Mouse (Mus musculus) kidney, postnatal 0 days (tissue): Measurements from ENCODE around the gene Tff2. TPM values are rescaled to one million over a fixed set of nuclear protein-coding genes. Genes with fewer than 3 reads are reported as not detected.

Experiments used
- ATAC-seq: fragments of 200-750 bp; cut with Nextera tagmentation; replicated peaks from 2 replicates; pipeline ENCODE4 v1.8.0; 2017; ENCODE audit warnings: low read depth, moderate number of reproducible peaks, moderate TSS enrichment, moderate library complexity; ENCODE audit not compliant: low FRiP score
- DNase-seq: peaks from one replicate; pipeline ENCODE4 v3.0.0-alpha.2; 2016; ENCODE audit warnings: low spot score
- H3K27ac ChIP-seq: fragments of 300-500 bp; sonication (generic); 2 replicates; pipeline ENCODE4 v1.5.1; 2014; ENCODE audit warnings: mild to moderate bottlenecking
- H3K27me3 ChIP-seq: fragments of 300-500 bp; sonication (generic); 2 replicates; pipeline ENCODE4 v1.6.1; 2014; ENCODE audit warnings: low read length, mixed read lengths; ENCODE audit not compliant: insufficient read depth
- H3K36me3 ChIP-seq: fragments of 300-500 bp; sonication (generic); 2 replicates; pipeline ENCODE4 v1.6.1; 2014; ENCODE audit warnings: low read length, mixed read lengths; ENCODE audit not compliant: insufficient read depth
- H3K4me1 ChIP-seq: fragments of 300-500 bp; sonication (generic); replicated peaks from 2 replicates; pipeline ENCODE4 v1.6.1; 2014; ENCODE audit warnings: antibody characterized with exemption, low read length, mixed read lengths; ENCODE audit not compliant: insufficient read depth
- H3K4me2 ChIP-seq: fragments of 300-500 bp; sonication (generic); 2 replicates; pipeline ENCODE4 v1.6.1; 2014; ENCODE audit warnings: mild to moderate bottlenecking, low read length, moderate library complexity, mixed read lengths
- H3K4me3 ChIP-seq: fragments of 300-500 bp; sonication (generic); replicated peaks from 2 replicates; pipeline ENCODE4 v1.5.1; 2014; ENCODE audit warnings: low read depth, low read length
- H3K9ac ChIP-seq: fragments of 300-500 bp; sonication (generic); 2 replicates; pipeline ENCODE4 v1.6.1; 2014; ENCODE audit warnings: low read depth, low read length
- H3K9me3 ChIP-seq: fragments of 300-500 bp; sonication (generic); replicated peaks from 2 replicates; pipeline ENCODE4 v1.6.1; 2016; ENCODE audit warnings: low read length, inconsistent platforms, mixed read lengths
- CTCF ChIP-seq: IDR thresholded peaks from 2 replicates; pipeline ENCODE4 v1.5.1; 2016; ENCODE audit warnings: antibody characterized with exemption, low read depth, mild to moderate bottlenecking, moderate library complexity
- WGBS: fragments of 180-500 bp; shearing (Covaris S2); extraction: QIAGEN DNeasy Blood & Tissue Kit; methylation state at CpG from one replicate; pipeline ENCODE4 v1.1.7; 2014; 5-methylcytosine and 5-hydroxymethylcytosine counted together
- polyA plus RNA-seq: library from polyadenylated mRNA; unstranded; fragments of >200 nt; fragmentation: Nextera tagmentation; extraction: Ambion mirVana; gene quantifications from 2 replicates; pipeline ENCODE4 v1.2.1, GENCODE M21; 2015

The Tff2 gene
- polyA plus RNA-seq, 1 experiment from 2014 or later: 7.7 TPM

DNA sequence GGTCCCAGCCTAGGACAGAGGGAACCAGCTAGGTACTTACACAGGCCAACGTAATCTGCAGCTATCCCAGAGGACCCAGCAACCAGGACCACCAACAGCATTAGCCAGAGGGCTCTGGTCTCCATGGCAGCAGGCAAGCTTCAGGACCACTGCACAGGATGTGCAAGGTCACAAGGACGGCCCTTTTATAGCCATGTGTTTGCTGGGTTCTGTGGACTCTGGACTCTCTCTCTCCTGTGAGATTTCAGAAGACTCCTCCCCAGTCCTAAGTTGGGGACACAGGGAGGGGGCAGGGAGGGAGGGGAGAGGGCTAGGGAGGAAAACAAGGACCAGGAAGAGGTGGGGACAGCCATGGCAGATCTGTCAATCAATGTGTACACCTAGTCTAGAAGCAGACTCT is 14.6 kb downstream of the Tff2 start, which contains the start of gene Tff3:
Gene Tff3, minus strand, starts transcription at position 195 of the 400 bp plus-strand sequence.
- H3K9ac ChIP-seq: no peak within 1 kb of the TSS
- no peaks in the 10 kb centered on the region for H3K9me3 ChIP-seq
- no peak for TF ChIP-seq CTCF
- H3K27me3 ChIP-seq: no peaks in the 10 kb centered on the region
- no peak within 1 kb of the TSS for H3K4me3 ChIP-seq
- ATAC-seq (no peak), DNase-seq (no peak)
- H3K4me2 ChIP-seq: no peak within 1 kb of the TSS
- no peaks in the 10 kb centered on the region for H3K4me1 ChIP-seq
- 11% methylated on average over 2 of the region's 2 CpGs for WGBS
- H3K27ac ChIP-seq: no peak within 1 kb of the TSS
- H3K36me3 ChIP-seq: no peaks in the 10 kb centered on the region

DNA sequence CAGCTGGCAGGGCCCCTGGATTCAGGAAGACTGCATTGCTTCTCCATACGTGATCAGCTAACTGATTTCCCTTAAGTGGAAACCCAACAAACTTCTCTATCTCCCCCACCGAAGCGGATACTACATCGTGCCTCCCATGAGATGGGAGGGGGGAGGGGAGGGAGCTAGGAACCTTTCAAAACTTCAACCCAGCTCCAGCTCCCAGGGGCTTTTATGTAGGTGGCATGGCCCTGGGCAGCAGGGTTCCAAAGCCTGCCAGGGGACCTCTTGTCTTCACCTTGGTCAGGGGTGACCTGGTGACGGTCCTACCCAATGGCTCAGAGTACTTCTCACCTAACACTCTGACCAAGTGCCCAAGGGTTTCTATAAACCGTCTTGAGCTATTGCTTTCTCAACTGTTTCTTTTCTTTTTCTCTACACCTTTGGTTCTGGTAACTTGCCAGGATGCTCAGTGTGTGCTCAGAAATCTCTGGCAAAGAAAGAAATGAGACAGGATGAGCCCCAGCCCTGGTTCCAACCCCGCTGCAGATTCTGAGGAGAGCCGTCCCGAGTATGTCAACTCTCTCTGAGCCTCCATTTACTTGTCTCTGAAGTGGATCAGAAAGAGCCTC is 15.3 kb downstream of the Tff2 start:
- Histone ChIP-seq H3K9ac (no peak overlapping the region), H3K4me2 (no peak overlapping the region), H3K4me1 (no peaks in the 10 kb centered on the region), H3K4me3 (no peak overlapping the region), H3K27me3 (no peaks in the 10 kb centered on the region), H3K9me3 (no peaks in the 10 kb centered on the region), H3K27ac (no peak overlapping the region), H3K36me3 (no peaks in the 10 kb centered on the region)
- no peak for TF ChIP-seq CTCF
- no peak for ATAC-seq
- WGBS: 84% methylated on average over 9 of the region's 9 CpGs
- no peak for DNase-seq

DNA sequence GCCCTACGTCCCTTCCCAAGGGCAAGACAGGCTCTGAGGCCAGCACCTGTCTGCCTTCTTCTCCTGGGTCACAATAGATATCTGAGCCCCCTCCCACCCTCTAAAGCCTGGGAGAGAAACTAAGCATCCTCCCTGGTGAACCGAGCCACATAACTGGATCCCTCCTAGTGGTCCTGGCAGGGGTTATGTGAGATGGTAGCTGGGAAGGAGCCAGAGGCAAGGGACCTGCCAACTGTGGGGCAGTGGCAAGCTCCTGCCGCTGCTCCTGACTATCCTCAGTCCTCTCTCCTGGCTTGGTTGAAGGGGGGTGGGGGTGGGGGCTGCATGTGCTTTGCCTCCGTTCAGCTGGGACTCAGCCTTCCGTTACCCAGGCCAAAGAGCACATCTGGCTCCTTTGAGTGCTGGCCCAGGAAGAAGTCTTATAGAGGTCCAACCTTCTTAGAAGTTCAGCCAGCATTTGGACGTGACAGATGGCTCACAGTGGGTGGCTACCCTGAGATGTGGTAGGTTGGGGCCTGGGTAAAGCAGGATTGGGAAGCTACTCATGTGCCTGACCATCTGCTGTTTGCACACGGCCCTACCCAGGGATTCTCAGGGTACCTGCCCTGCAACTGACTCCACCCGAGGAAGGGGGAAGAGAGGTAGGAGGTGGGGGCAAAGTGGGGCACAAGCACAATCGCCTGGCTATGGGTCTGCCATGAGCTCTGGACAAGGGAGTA is 18.4 kb downstream of the Tff2 start:
- Histone ChIP-seq H3K9ac (no peak overlapping the region), H3K27ac (no peak overlapping the region), H3K4me1 (no peaks in the 10 kb centered on the region), H3K4me2 (no peak overlapping the region), H3K36me3 (no peaks in the 10 kb centered on the region), H3K27me3 (no peaks in the 10 kb centered on the region), H3K9me3 (no peaks in the 10 kb centered on the region), H3K4me3 (no peak overlapping the region)
- no peak for TF ChIP-seq CTCF
- ATAC-seq (no peak), DNase-seq (no peak)
- WGBS: 34% methylated on average over 9 of the region's 9 CpGs

DNA sequence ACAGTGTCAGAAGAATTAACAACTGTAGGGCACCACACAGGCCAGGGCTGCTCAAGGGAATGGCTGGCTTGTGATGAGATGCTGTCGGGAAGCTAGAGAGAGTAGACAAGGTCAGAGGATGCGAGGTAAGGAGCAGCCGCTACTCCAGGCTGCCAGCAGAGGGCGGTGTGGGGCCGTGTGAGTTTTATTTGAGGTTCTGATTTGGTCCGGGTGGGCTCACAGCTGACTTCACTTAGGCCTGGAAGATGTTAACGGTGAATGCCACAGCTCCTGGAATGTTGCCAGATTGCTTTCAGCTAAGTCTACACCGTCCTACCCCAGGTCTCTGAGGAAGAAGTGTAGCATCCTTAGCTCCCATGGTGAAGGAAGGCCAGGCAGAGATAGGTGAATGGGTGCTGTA is 22.1 kb downstream of the Tff2 start:
- no peak overlapping the region for H3K4me3 ChIP-seq
- H3K4me2 ChIP-seq: no peak overlapping the region
- no peaks in the 10 kb centered on the region for H3K9me3 ChIP-seq
- no peak for ATAC-seq
- H3K27ac ChIP-seq: no peak overlapping the region
- H3K27me3 ChIP-seq: no peaks in the 10 kb centered on the region
- H3K36me3 ChIP-seq: no peaks in the 10 kb centered on the region
- TF ChIP-seq CTCF: peak; percentile 87
- DNase-seq: peak; percentile 57
- no peaks in the 10 kb centered on the region for H3K4me1 ChIP-seq
- H3K9ac ChIP-seq: no peak overlapping the region
- 10% methylated on average over 8 of the region's 8 CpGs for WGBS

DNA sequence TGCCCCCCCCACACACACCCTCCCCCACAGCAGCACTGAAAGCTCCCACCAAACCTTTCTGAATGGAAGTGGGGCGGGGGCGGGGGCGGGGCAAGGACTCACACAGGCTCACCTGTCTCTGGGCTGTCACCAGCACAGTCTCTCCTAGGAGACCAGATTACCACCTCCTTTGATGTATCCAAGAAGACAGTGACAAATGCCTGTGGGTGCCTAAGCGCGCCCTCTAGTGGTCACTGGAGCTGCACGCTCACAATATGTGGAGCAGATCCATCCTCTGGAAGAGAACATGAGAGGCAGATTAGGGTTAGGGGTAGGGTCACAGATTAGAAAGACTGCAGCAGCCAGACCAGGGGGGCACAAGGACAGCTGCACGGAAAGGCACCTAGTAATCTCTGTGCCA is 24.7 kb downstream of the Tff2 start:
- no peak overlapping the region for H3K27ac ChIP-seq
- DNase-seq: peak; percentile 81
- TF ChIP-seq CTCF: peak; percentile 90
- H3K9me3 ChIP-seq: no peaks in the 10 kb centered on the region
- no peaks in the 10 kb centered on the region for H3K36me3 ChIP-seq
- no peak overlapping the region for H3K4me3 ChIP-seq
- no peak overlapping the region for H3K9ac ChIP-seq
- H3K27me3 ChIP-seq: no peaks in the 10 kb centered on the region
- ATAC-seq: peak; percentile 66; the same call in 1 of the 2 replicates
- no peak overlapping the region for H3K4me2 ChIP-seq
- no peaks in the 10 kb centered on the region for H3K4me1 ChIP-seq
- 7% methylated on average over 7 of the region's 7 CpGs for WGBS

DNA sequence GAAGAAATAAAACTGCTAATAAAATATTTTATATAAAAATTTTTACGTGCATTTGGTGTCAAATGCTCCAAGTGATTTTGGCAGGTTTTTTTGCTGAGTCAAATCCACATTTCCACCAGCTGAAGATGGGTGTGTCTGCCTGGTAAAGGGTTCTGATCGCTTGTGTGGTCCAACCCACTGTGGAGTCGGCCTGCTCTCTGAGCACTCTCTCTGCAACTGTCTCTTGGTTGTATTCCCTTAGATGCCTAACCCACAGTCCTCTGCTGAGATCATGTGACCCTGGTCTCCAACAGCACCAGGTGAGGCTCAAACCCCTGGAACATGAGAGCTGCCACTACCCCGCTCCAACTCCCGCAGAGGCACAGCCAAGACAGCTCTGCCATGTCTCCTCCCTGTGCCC is 26.1 kb downstream of the Tff2 start:
- no peak overlapping the region for H3K27ac ChIP-seq
- no peak overlapping the region for H3K9ac ChIP-seq
- H3K27me3 ChIP-seq: no peaks in the 10 kb centered on the region
- H3K4me3 ChIP-seq: no peak overlapping the region
- H3K9me3 ChIP-seq: no peaks in the 10 kb centered on the region
- WGBS: 90% methylated on average over 5 of the region's 5 CpGs
- H3K4me2 ChIP-seq: no peak overlapping the region
- H3K4me1 ChIP-seq: no peaks in the 10 kb centered on the region
- H3K36me3 ChIP-seq: no peaks in the 10 kb centered on the region
- DNase-seq (no peak), ATAC-seq (no peak)
- no peak for TF ChIP-seq CTCF

DNA sequence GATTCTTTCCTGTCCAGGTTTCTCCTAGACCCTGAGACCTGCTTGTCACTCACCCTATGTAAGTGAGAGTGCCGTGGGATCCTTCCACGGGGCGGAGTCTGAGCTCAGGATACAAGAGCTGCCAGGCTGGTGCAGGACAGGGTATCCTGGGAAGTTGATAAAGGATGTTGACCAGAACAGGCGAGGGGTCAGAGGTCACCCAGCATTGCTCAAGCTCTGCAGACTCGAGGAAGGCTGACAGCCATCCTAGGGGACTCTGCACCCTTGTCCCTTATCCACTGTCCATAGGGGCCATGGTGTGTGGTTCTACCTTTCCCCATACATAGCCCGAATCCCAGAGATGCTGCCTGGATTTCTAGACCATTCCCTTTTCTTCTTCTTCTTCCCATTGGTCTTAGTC is 28.0 kb downstream of the Tff2 start:
- ATAC-seq: no peak
- Histone ChIP-seq H3K4me1 (no peaks in the 10 kb centered on the region), H3K9ac (no peak overlapping the region), H3K4me3 (no peak overlapping the region), H3K27ac (no peak overlapping the region), H3K36me3 (no peaks in the 10 kb centered on the region), H3K27me3 (no peaks in the 10 kb centered on the region), H3K4me2 (no peak overlapping the region), H3K9me3 (no peaks in the 10 kb centered on the region)
- no peak for TF ChIP-seq CTCF
- WGBS: 63% methylated on average over 6 of the region's 6 CpGs
- no peak for DNase-seq
